Mouse (Mus musculus): Measurements from ENCODE around the gene Lman1l. TPM values are rescaled to one million over a fixed set of nuclear protein-coding genes. Genes with fewer than 3 reads are reported as not detected.
A peak's percentile ranks its signal among the peaks of the same experiment; 100 is the strongest.

The Lman1l gene
- polyA plus RNA-seq, 1 experiment = 0.06 TPM

DNA sequence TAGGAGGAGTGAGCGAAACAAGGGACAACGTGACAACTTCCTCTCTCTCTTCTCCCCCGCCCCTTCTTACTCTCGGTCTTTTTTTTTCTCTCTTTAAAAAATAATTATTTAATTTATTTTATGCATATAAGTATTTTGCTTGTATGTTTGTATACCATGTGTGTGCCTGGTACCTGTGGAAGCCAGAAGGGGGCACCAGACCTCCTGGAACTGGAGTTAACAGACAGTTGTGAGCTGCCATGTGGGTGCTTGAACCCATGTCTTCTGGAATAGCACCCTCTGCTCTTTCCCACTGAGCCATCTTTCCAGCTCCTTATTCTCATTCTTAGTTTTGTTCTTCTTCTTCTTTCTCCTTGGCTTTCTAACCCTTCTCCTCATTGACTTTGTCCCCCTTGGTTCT is 38.4 kb upstream of the Lman1l start:
- H3K4me1 ChIP-seq (ENCODE audit: control insufficient read depth, insufficient read depth, low read length) = peaks cover 2% of the 10 kb centered on the region; the same call in 1 of the 2 replicates
- H3K4me3 ChIP-seq (replicated peaks; ENCODE audit: extremely low read depth, low read depth, low read length) = no peak overlapping the region
- TF ChIP-seq CTCF (IDR thresholded peaks at IDR 0.05; ENCODE audit: insufficient read depth, low read length) = no peak
- no peak for TF ChIP-seq POLR2A (IDR thresholded peaks at IDR 0.05; ENCODE audit: borderline replicate concordance, extremely low read depth, low read depth, low read length)
- DNase-seq = no peak
- 77% methylated on average over 4 of the region's 4 CpGs for WGBS

DNA sequence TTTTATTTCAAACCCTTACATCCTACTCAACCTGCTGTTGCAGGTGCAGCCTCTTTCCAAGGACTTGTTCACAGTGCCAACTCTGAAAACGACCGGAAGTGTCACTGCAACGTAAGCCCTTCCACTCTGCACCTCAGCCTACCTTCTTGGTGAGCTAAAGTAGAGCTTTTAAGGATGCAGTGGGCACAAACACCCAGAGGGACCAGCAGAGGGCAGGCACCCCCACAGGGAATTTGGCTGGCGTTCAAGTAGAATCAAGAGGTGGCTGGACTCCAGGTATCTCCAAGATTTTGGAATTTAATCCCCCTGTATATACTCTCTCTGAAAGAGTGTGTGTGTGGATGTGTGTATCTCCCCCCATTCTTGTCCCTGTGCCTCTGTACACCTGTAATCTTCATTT is 37.3 kb upstream of the Lman1l start:
- WGBS = 51% methylated on average over 4 of the region's 4 CpGs
- Histone ChIP-seq H3K4me1 (ENCODE audit: control insufficient read depth, insufficient read depth, low read length) (peaks cover 2% of the 10 kb centered on the region; the same call in 1 of the 2 replicates), H3K4me3 (replicated peaks; ENCODE audit: extremely low read depth, low read depth, low read length) (no peak overlapping the region)
- DNase-seq = no peak
- TF ChIP-seq POLR2A (IDR thresholded peaks at IDR 0.05; ENCODE audit: borderline replicate concordance, extremely low read depth, low read depth, low read length) (no peak), CTCF (IDR thresholded peaks at IDR 0.05; ENCODE audit: insufficient read depth, low read length) (no peak)

DNA sequence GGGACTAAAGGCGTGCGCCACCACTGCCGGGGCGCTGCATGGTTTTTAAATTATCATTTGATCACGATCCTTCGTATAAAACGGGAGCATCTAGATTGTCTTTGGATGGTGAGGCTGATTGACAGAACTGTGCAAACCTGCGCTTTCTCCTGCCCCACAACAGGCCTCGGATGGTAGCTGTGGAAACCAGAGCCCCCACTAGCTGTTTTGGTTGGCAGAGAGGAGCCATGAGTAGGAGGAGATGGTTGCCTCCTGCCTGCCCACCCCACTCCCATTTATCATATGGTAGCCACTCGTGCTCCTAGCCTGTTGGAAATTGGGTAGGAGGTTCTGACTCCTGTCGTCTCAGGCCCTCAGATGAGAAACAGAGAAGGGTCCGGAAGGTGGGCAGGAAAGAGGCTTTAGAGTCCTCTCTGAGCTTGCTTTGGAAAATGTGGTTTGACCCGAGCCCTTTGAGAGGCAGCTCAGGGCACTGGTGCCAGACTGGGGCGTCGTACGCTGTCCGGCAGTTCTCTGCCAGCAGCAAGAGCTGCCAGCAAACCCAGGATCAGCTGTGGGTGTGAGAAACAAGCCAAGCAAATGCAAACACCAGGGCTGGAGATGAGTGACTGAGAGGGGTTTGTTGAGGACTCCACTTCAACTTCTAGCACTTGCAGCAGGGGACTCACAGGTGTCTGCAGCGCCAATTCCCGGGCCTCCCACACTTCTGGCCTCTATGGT is 36.2 kb upstream of the Lman1l start:
- no peak for DNase-seq
- H3K4me1 ChIP-seq (ENCODE audit: control insufficient read depth, insufficient read depth, low read length) = peaks cover 2% of the 10 kb centered on the region; the same call in 1 of the 2 replicates
- TF ChIP-seq CTCF (IDR thresholded peaks at IDR 0.05; ENCODE audit: insufficient read depth, low read length) (no peak), POLR2A (IDR thresholded peaks at IDR 0.05; ENCODE audit: borderline replicate concordance, extremely low read depth, low read depth, low read length) (no peak)
- H3K4me3 ChIP-seq (replicated peaks; ENCODE audit: extremely low read depth, low read depth, low read length) = no peak overlapping the region
- 69% methylated on average over 19 of the region's 19 CpGs for WGBS

DNA sequence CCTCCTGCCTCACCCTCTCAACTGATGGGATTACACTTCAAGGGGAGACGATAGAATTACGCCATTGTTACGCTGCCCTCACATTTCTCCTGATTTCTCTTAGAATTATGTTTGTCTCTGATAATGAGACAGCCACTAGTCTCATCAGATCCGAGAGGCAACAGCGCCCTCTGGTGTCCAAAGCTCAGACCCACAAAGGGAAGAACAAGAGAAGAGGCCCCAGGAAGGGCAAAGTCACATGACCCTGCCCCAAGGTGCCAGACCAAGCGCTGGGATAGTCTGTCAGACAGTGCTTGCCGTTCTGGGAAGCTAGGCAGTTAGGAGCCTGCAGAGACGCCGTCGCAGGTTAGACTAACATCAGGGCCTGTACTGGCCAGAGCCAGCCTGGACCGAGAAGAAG is 35.2 kb upstream of the Lman1l start:
- DNase-seq = peak; percentile 93
- peak; percentile 91 for TF ChIP-seq CTCF (IDR thresholded peaks at IDR 0.05; ENCODE audit: insufficient read depth, low read length)
- TF ChIP-seq POLR2A (IDR thresholded peaks at IDR 0.05; ENCODE audit: borderline replicate concordance, extremely low read depth, low read depth, low read length) = no peak
- WGBS = 1% methylated on average over 11 of the region's 11 CpGs
- no peak overlapping the region for H3K4me3 ChIP-seq (replicated peaks; ENCODE audit: extremely low read depth, low read depth, low read length)
- H3K4me1 ChIP-seq (ENCODE audit: control insufficient read depth, insufficient read depth, low read length) = peaks cover 2% of the 10 kb centered on the region; the same call in 1 of the 2 replicates

DNA sequence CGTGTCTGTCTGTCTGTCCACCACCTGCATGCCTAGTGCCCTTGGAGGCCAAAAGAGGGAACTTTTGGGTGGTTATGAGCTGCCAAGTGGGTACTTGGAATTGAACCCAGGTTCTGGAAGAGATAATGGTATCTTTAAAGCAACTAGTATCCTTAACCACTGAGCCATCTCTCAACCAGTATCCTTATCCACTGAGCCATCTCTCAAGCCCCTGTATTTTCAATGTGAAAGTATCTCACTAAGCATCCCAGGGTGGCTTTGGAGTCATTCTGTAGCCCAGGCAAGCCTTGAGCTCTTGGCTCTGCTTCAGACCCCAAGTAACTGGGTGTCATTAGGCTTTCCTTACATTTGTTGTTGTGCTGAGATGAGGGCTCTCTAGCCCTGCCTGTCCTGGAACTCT is 34.4 kb upstream of the Lman1l start:
- H3K4me1 ChIP-seq (ENCODE audit: control insufficient read depth, insufficient read depth, low read length) = peaks cover 2% of the 10 kb centered on the region; the same call in 1 of the 2 replicates
- H3K4me3 ChIP-seq (replicated peaks; ENCODE audit: extremely low read depth, low read depth, low read length) = no peak overlapping the region
- no peak for DNase-seq
- TF ChIP-seq POLR2A (IDR thresholded peaks at IDR 0.05; ENCODE audit: borderline replicate concordance, extremely low read depth, low read depth, low read length) (no peak), CTCF (IDR thresholded peaks at IDR 0.05; ENCODE audit: insufficient read depth, low read length) (no peak)
- WGBS = 84% methylated on average over 1 of the region's 1 CpGs

DNA sequence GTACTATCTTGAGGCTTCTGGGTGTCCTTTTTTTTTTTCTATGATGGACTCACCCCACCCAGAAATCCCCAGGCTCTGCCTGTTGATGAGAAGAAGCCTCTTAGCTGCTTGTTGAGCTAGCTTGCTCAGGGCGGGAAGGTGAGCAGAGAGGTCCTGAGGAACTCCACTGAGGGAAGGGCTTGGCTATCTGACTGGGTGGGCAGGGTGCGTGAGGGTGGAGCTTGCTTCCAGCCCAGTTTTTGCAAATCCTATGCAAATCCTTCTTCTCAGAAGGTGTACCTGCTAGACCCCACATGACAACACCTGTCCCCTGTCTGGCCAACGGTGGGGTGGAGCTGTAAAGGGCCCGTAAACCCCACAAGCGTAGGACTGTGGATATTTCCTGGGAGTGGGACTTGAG is 32.7 kb upstream of the Lman1l start, which contains the start of gene Csk:
Gene Csk, minus strand, starts transcription at position 349 of the 400 bp plus-strand sequence.
- Histone ChIP-seq H3K4me1 (ENCODE audit: control insufficient read depth, insufficient read depth, low read length) (peaks cover 2% of the 10 kb centered on the region; the same call in 1 of the 2 replicates), H3K4me3 (replicated peaks; ENCODE audit: extremely low read depth, low read depth, low read length) (no peak within 1 kb of the TSS)
- TF ChIP-seq CTCF (IDR thresholded peaks at IDR 0.05; ENCODE audit: insufficient read depth, low read length) = no peak
- no peak for TF ChIP-seq POLR2A (IDR thresholded peaks at IDR 0.05; ENCODE audit: borderline replicate concordance, extremely low read depth, low read depth, low read length)
- 80% methylated on average over 5 of the region's 5 CpGs for whole genome bisulfite sequencing
- no peak for DNase-seq

DNA sequence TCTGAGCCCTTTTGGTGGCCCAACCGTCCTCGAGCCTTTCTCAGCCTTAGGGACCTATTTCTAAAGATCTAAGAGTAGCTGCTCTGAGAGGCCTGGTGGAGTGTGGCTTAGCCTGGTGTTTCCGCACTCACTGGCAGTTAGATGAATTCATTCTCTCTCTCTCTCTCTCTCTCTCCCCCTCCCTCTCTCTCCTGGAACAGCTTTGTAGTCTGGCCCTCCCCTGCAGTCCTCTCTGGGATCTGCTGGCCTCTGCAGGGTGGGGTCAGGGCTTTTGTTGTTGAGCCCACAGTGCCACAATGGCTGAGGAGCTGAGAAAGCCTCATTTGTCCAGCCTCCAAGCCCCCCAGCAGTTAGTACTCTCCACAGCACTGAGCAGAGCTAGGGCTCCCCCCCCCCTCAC is 32.3 kb upstream of the Lman1l start:
- Histone ChIP-seq H3K4me1 (ENCODE audit: control insufficient read depth, insufficient read depth, low read length) (peaks cover 2% of the 10 kb centered on the region; the same call in 1 of the 2 replicates), H3K4me3 (replicated peaks; ENCODE audit: extremely low read depth, low read depth, low read length) (no peak overlapping the region)
- DNase-seq = no peak
- 75% methylated on average over 3 of the region's 3 CpGs for WGBS
- TF ChIP-seq POLR2A (IDR thresholded peaks at IDR 0.05; ENCODE audit: borderline replicate concordance, extremely low read depth, low read depth, low read length) (no peak), CTCF (IDR thresholded peaks at IDR 0.05; ENCODE audit: insufficient read depth, low read length) (no peak)

DNA sequence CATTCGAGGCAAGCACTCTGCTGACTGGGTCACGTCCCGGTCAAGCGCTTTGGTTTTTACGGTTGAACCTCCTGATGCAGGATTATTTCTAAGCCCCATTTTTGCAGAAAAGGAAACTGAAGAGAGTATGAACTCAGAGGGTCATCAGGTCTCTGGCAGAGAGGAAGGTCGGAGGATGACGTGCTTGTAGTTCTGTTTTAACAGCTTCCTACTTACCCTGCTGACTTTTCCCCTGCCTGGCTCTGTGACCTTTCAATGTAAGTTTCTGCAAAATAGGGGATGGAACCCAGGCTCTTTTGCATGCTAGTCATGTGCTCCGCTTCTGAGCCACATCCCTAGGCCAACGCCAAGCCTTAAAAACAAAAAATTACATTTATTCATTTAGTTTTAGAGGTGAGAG is 31.8 kb upstream of the Lman1l start:
- DNase-seq = no peak
- Histone ChIP-seq H3K4me3 (replicated peaks; ENCODE audit: extremely low read depth, low read depth, low read length) (no peak overlapping the region), H3K4me1 (ENCODE audit: control insufficient read depth, insufficient read depth, low read length) (peaks cover 2% of the 10 kb centered on the region; the same call in 1 of the 2 replicates)
- WGBS = 76% methylated on average over 9 of the region's 9 CpGs
- TF ChIP-seq CTCF (IDR thresholded peaks at IDR 0.05; ENCODE audit: insufficient read depth, low read length) = no peak

DNA sequence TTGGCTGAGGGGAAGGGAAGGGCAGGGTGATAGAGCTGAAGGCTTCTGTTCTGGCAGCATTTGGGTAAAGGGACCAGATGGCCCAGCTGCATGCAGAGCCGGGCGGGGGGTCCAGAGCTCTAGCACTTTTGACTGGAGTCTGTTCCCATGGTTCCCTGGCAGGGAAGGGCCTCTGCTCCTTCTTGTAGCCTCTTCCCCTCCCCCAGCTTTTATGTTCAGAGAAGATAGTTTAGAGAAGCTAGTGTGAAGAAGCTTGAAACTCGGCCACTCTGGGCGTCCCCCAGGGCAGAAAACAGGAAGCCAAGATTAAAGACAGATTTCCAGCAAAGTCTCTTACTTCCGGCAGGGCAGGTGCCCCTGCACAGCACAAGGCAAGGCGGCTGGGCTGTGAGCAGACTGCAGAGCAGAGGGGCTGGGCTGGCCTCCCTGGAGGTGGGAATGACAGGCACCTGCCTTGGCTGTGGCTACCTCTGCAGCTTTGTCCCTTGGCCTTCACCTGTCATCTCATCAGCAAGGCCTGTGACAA is 30.3 kb upstream of the Lman1l start:
- H3K4me3 ChIP-seq (replicated peaks; ENCODE audit: extremely low read depth, low read depth, low read length) = no peak overlapping the region
- no peak for DNase-seq

More for the DNA sequence above, 30.3 kb upstream of the Lman1l start:
- WGBS = 33% methylated on average over 6 of the region's 6 CpGs
- no peak for TF ChIP-seq POLR2A (IDR thresholded peaks at IDR 0.05; ENCODE audit: borderline replicate concordance, extremely low read depth, low read depth, low read length)
- TF ChIP-seq CTCF (IDR thresholded peaks at IDR 0.05; ENCODE audit: insufficient read depth, low read length) = no peak
- H3K4me1 ChIP-seq (ENCODE audit: control insufficient read depth, insufficient read depth, low read length) = peaks cover under 1% of the 10 kb centered on the region
